Mouse (Mus musculus) macrophage (primary cell): ENCODE data around the gene Slc1a4. TPM values are rescaled to one million over a fixed set of nuclear protein-coding genes. Genes with fewer than 3 reads are reported as not detected.
A peak's percentile ranks its signal among the peaks of the same experiment; 100 is the strongest.

Experiments
- H3K27ac ChIP-seq: fragments of 350-480 bp; formaldehyde crosslinking; 2 replicates; pipeline ENCODE4 v1.9.0; 2021
- H3K36me3 ChIP-seq: fragments of 350-480 bp; formaldehyde crosslinking; 2 replicates; pipeline ENCODE4 v1.9.0; 2021; ENCODE audit errors: inconsistent target
- H3K4me3 ChIP-seq: fragments of 350-480 bp; formaldehyde crosslinking; 2 replicates; pipeline ENCODE4 v1.9.0; 2021; ENCODE audit errors: inconsistent target
- H3K79me2 ChIP-seq: fragments of 350-480 bp; formaldehyde crosslinking; 2 replicates; pipeline ENCODE4 v1.9.0; 2021; ENCODE audit errors: inconsistent target
- WGBS: methylation state at CpG from one replicate; pipeline ENCODE4 v1.1.7; 2026; ENCODE audit warnings: inconsistent platforms; ENCODE audit not compliant: missing documents; 5-methylcytosine and 5-hydroxymethylcytosine counted together
- polyA plus RNA-seq: library from polyadenylated mRNA; stranded (reverse); fragments of 250-400 nt; gene quantifications from 3 replicates; pipeline ENCODE4 v1.2.4, GENCODE M21; 2018; ENCODE audit warnings: inconsistent platforms
- total RNA-seq, 78 experiments: library from RNA; depleted of rRNA; stranded (reverse); fragments of 250-400 nt; gene quantifications; 1 replicate in 9 of 78; 2 replicates in 24 of 78; 3 replicates in 43 of 78; 4 replicates in 2 of 78; pipeline ENCODE4 v1.2.4; 2018; ENCODE audit warnings: inconsistent platforms in 56 of 78

The Slc1a4 gene
- total RNA-seq (2018; cell fraction: chromatin; rRNA removed), result 1 to 10 TPM in 8 of 26 experiments, under 1 TPM in 9, not detected in 9; 0.16 to 5.7 (median 0.88) TPM
- total RNA-seq (2018; cell fraction: cytosol; rRNA removed), result 1 to 10 TPM in 13 of 26 experiments, under 1 TPM in 13; 0.14 to 3.7 (median 1.2) TPM
- 1 to 10 TPM in 14 of 26 experiments, under 1 TPM in 11, not detected in 1; 0.20 to 7.3 (median 2.8) TPM for total RNA-seq (2018; cell fraction: nucleus; rRNA removed)
- polyA plus RNA-seq, result 0.12 to 0.61 TPM (median 0.14 TPM) in 3 replicates

GRCm38 (mm10) chr11:20332561-20333514 lies at the start of gene Slc1a4:
Slc1a4 (minus strand) TSS chr11:20332713.
- Histone ChIP-seq H3K36me3 (no peaks in the 10 kb centered on the region), H3K27ac (peak within 1 kb of the TSS; percentile 69), H3K4me3 (peak within 1 kb of the TSS; percentile 60), H3K79me2 (no peaks in the 10 kb centered on the region)
- 1% methylated on average over 47 of the region's 48 CpGs for WGBS

GRCm38 (mm10) chr11:20380106-20380505 lies 47.6 kb upstream of the Slc1a4 start:
- 89% methylated on average over 4 of the region's 4 CpGs for WGBS
- Histone ChIP-seq H3K36me3 (no peaks in the 10 kb centered on the region), H3K27ac (no peak overlapping the region), H3K4me3 (no peak overlapping the region), H3K79me2 (no peaks in the 10 kb centered on the region)

DNA sequence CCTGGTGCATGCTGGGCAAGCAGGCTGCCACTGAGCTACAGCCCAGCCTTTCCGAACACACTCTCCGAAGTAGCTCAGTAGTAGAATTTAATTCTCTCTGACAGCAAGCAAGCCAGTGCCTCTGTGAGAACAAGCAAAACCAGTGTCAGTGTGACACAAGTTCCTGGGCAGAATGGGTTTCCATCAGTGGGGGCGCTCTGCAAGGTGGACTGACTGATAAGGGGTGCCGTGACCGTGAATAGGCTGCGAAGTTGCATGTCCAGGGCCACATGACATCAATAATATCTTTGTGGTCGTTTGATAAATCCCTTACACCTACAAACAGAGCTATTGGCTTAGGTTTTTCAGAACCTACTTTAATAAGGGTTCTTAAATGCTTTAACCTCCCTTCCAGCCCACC lies 44.1 kb upstream of the Slc1a4 start:
- Histone ChIP-seq H3K4me3 (no peak overlapping the region), H3K79me2 (no peaks in the 10 kb centered on the region), H3K36me3 (no peaks in the 10 kb centered on the region), H3K27ac (no peak overlapping the region)
- 90% methylated on average over 7 of the region's 7 CpGs for WGBS

DNA sequence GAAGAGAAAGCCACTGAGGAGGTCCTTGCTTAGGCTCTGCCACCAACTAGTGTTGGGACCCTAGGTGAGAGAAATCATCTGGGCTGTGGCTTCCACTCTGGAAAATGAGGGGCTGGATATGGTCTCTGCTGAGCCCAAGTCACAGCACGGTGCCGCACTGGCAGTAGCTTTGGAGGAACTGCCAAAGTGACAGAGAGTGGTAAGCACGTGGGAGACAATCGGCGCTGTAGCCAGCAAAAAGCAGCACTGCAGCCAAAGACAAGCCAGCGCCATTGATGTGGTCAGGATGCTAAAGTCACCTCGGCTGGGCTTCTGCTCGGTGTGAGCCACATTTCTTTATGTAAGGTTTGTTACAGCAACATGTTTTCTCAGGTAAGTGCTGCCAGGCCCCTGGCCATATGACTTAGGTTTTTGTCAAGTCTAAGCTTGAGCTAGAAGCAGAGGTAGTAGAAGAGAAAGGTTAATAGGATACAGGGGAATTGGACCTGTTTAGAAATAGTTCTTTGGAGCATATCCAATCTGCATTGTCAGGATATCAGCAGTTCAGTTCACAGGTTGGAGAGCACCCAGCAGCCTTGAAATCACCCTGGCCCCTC lies 40.2 kb upstream of the Slc1a4 start:
- H3K79me2 ChIP-seq, result no peaks in the 10 kb centered on the region
- no peak overlapping the region for H3K4me3 ChIP-seq
- H3K36me3 ChIP-seq, result no peaks in the 10 kb centered on the region
- no peak overlapping the region for H3K27ac ChIP-seq
- WGBS, result 87% methylated on average over 8 of the region's 8 CpGs

DNA sequence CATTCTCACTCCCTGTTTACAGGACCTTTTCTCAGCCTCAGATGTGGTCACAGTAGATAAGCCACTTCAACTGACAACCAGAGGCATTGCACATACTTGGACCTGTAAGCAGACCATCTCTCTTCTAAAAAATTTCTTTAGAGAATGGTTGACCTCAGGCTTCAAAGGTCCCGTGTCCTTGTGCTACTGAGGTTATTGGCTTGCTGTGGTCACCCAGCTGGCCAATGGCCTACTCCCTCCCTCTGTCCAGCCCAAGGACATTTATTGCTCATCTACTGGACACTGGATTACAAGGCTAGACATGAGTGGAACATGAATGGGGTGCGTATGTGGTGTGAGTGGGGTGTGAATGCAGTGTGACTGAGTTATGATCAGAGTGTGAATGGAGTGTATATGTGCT lies 38.0 kb upstream of the Slc1a4 start:
- Histone ChIP-seq H3K27ac (no peak overlapping the region), H3K79me2 (no peaks in the 10 kb centered on the region), H3K36me3 (no peaks in the 10 kb centered on the region), H3K4me3 (no peak overlapping the region)
- 100% methylated on average over 2 of the region's 2 CpGs for WGBS

- H3K4me3 ChIP-seq, result no peak overlapping the region
- no peak overlapping the region for H3K27ac ChIP-seq
These were observed 33.9 kb upstream of the Slc1a4 start for GRCm38 (mm10) chr11:20366456-20366855.

DNA sequence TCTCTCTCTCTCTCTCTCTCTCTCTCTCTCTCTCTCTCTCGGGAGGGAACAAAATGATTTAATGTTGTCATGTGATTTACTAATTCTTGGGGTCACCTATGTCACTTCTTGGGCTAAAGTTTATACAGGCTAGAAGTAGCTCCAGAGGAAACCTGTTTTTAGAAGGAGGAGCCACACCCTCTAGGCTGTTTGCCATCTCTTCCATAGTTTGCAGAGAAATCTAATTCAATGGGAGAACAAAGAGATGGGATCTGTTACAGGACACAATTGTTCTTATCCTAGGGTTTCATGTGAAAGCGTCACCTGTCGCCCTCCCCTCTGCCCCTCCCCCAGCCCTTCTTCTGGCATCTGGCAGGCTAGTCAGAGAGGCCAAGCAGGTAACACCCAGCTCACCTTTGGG lies 28.8 kb upstream of the Slc1a4 start:
- 76% methylated on average over 3 of the region's 3 CpGs for WGBS
- H3K27ac ChIP-seq, result no peak overlapping the region
- no peak overlapping the region for H3K4me3 ChIP-seq
- no peaks in the 10 kb centered on the region for H3K36me3 ChIP-seq
- H3K79me2 ChIP-seq, result no peaks in the 10 kb centered on the region

More at GRCm38 (mm10) chr11:20366456-20366855, 33.9 kb upstream of the Slc1a4 start:
- Histone ChIP-seq H3K79me2 (no peaks in the 10 kb centered on the region), H3K36me3 (no peaks in the 10 kb centered on the region)
- WGBS, result 100% methylated on average over 1 of the region's 1 CpGs

DNA sequence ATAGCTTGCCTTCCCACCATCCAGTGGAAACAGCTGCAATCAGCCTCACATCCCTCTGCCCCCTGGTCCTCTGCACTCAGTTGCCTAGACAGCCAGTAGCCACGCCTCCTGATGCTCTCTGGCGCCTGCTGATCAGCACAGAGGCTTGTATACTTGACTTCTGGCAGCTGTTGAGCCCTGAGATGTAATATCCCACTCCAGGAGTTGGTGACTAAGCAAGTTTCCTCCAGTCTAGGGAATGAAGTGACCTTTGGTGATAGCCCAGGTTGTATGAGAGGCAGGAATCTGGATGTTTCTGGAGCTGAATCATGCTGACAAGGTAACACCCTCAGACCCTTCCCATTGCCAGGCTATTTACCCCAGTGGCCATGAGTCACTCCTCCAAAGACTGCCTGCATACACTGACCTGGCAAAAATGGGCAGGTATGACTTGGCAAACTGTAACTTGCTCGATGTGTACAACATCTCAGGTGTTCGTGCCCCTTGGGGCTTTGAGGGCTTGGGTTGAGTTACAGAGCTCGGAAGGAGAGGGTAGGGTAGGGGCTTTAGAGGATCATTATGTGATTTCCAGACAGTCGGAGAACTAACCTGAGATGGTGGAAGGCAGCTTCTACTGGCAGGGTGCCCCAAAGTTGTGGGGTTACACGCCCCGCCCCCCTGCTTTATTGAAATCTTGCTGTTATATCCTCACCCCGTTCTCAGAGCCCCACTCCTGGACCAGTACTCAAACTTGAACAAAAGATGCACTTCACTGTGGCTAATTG lies 25.4 kb upstream of the Slc1a4 start:
- Histone ChIP-seq H3K79me2 (no peaks in the 10 kb centered on the region), H3K4me3 (no peak overlapping the region), H3K27ac (no peak overlapping the region), H3K36me3 (no peaks in the 10 kb centered on the region)
- WGBS, result 85% methylated on average over 9 of the region's 9 CpGs

- no peaks in the 10 kb centered on the region for H3K79me2 ChIP-seq
- 81% methylated on average over 2 of the region's 2 CpGs for WGBS
- H3K27ac ChIP-seq, result no peak overlapping the region
- no peaks in the 10 kb centered on the region for H3K36me3 ChIP-seq
- no peak overlapping the region for H3K4me3 ChIP-seq
These were observed 16.0 kb upstream of the Slc1a4 start for GRCm38 (mm10) chr11:20348466-20348865.

DNA sequence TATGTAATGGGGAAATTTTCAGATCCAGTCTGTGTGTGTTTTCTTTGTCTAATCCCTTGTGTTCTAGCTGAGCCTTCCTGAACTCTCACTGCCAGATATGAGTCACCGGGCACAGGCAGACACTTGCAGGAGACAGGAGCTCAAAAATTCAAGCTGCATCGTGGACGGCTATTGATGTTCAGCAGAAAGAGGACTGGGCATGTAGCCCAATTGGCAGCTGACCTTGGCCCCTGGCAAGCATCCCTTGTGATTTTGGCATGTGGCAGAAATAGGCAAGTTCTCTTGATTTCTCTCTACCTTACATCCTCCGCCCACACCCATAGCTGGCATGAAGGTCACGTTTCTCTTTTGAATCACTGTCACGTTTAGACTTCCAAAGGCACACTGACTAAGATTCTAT lies 15.0 kb upstream of the Slc1a4 start:
- H3K27ac ChIP-seq, result no peak overlapping the region
- no peaks in the 10 kb centered on the region for H3K36me3 ChIP-seq
- no peaks in the 10 kb centered on the region for H3K79me2 ChIP-seq
- WGBS, result 87% methylated on average over 6 of the region's 6 CpGs
- H3K4me3 ChIP-seq, result no peak overlapping the region

DNA sequence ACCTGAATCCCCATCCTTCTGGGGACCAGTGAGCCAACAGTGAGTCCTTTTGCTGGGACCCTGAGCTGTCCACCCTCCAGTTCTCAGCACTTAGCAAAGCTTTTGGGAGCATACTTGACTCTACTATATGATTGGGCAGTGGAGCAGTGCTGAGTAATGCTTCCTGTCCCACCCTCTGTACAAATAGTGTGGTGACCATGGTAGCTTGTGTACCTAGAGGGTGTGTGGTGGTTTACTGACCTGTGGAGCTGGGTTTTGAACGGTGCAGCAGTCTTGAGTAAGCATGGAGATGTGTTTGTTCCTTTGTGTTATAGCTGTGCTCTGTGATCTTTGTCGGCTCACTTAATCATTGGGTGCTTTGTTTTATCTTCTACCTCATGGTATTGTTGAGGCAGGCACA lies 13.9 kb upstream of the Slc1a4 start:
- no peak overlapping the region for H3K4me3 ChIP-seq
- WGBS, result 63% methylated on average over 2 of the region's 2 CpGs
- no peak overlapping the region for H3K27ac ChIP-seq
- H3K36me3 ChIP-seq, result no peaks in the 10 kb centered on the region
- no peaks in the 10 kb centered on the region for H3K79me2 ChIP-seq

GRCm38 (mm10) chr11:20343952-20344351 lies 11.4 kb upstream of the Slc1a4 start:
- Histone ChIP-seq H3K79me2 (no peaks in the 10 kb centered on the region), H3K36me3 (no peaks in the 10 kb centered on the region), H3K4me3 (no peak overlapping the region), H3K27ac (no peak overlapping the region)
- WGBS, result 95% methylated on average over 4 of the region's 4 CpGs

DNA sequence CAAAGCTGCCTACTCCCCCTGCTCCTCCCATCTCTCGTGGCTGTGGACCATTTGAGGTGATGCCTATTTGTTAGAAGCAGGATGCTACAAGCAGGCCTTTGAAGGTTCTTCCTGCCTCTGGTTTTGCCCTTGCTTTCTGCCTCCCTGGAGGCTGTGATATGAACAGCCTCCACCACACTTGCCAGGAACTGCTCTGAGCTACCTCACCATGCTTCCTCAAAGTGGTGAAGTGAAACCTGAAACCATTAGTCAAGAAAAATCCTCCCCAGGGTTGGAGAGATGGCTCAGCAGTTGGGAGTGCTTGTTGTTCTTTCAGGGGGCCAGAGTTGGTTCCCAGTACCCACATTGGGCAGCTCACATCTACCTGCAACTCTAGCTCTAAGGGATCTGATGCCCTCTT lies 9.1 kb upstream of the Slc1a4 start:
- no peak overlapping the region for H3K4me3 ChIP-seq
- 64% methylated on average over 1 of the region's 1 CpGs for WGBS

GRCm38 (mm10) chr11:20338703-20339102 lies 6.2 kb upstream of the Slc1a4 start:
- Histone ChIP-seq H3K27ac (no peak overlapping the region), H3K36me3 (no peaks in the 10 kb centered on the region), H3K79me2 (no peaks in the 10 kb centered on the region), H3K4me3 (no peak overlapping the region)
- 28% methylated on average over 2 of the region's 2 CpGs for WGBS

More for the DNA sequence above, 9.1 kb upstream of the Slc1a4 start:
- no peak overlapping the region for H3K27ac ChIP-seq
- no peaks in the 10 kb centered on the region for H3K36me3 ChIP-seq
- no peaks in the 10 kb centered on the region for H3K79me2 ChIP-seq
